Mouse (Mus musculus): Measurements from ENCODE around the gene Eln.

DNA sequence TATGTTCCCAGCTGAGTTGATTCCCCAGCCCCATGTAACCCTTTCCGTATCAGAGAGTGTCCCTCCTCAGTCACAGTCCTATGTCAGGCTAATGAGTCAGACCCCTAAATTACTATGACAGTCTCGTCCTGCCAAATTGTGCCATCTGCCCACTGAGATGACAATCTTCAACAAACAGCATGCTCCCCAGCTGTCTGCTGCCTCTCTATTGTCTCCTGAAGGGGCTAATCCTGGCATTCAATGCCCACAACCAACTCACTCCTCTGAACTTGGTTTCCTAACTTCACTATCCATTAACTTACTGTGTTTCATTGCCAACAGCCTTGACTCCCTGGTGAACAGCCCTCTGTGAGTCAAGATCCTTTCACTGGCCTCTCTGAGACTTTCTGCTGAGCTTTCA lies 62.7 kb downstream of the Eln start:
- TF ChIP-seq CTCF (IDR thresholded peaks at IDR 0.05 in 2 of 3, conservative IDR thresholded peaks at IDR 0.05 in 1 of 3; ENCODE audit: control insufficient read depth in 1 of 3, insufficient read depth in 1 of 3, low read depth in 2 of 3, low read length in 3 of 3, poor library complexity in 1 of 3, severe bottlenecking in 1 of 3) = no peak
- TF ChIP-seq USF1 (IDR thresholded peaks at IDR 0.05; ENCODE audit: low read depth, low read length) = no peak
- TF ChIP-seq UBTF (IDR thresholded peaks at IDR 0.05; ENCODE audit: borderline replicate concordance, insufficient read depth, low read depth, low read length) = no peak
- TF ChIP-seq EP300 (IDR thresholded peaks at IDR 0.05; ENCODE audit: low read depth in 1 of 2, low read length in 2 of 2) = no peak
- TF ChIP-seq RCOR1 (IDR thresholded peaks at IDR 0.05; ENCODE audit: low read depth, low read length) = no peak
- TF ChIP-seq RAD21 (IDR thresholded peaks at IDR 0.05; ENCODE audit: low read depth, low read length) = no peak
- TF ChIP-seq ZC3H11A (IDR thresholded peaks at IDR 0.05; ENCODE audit: low read depth, low read length) = no peak
- no peak for TF ChIP-seq MXI1 (IDR thresholded peaks at IDR 0.05; ENCODE audit: low read depth, low read length)
- TF ChIP-seq E2F4 (IDR thresholded peaks at IDR 0.05; ENCODE audit: borderline replicate concordance, low read depth, low read length) = no peak
- no peak for TF ChIP-seq POLR2A (IDR thresholded peaks at IDR 0.05; ENCODE audit: control insufficient read depth in 1 of 2, insufficient read depth in 1 of 2, low read depth in 1 of 2, low read length in 2 of 2, poor library complexity in 1 of 2)
- no peak for TF ChIP-seq SMC3 (IDR thresholded peaks at IDR 0.05; ENCODE audit: low read depth, low read length)
- TF ChIP-seq NRF1 (IDR thresholded peaks at IDR 0.05; ENCODE audit: insufficient read depth, low read depth, low read length, poor library complexity, severe bottlenecking) = no peak
- TF ChIP-seq MAX (IDR thresholded peaks at IDR 0.05; ENCODE audit: low read length) = no peak

All from MEL (cell line).